Mouse (Mus musculus) heart, embryonic 14.5 days (tissue): ENCODE data around the gene Arsg. TPM values are rescaled to one million over a fixed set of nuclear protein-coding genes. Genes with fewer than 3 reads are reported as not detected.
A peak's percentile ranks its signal among the peaks of the same experiment; 100 is the strongest.
"Not testable (repeated sequence)": the region's sequence is repeated elsewhere in the genome, so short reads cannot be mapped to it uniquely, and the experiment has no call there.

Experiments
- ATAC-seq: fragments of 200-750 bp; cut with Nextera tagmentation; 2 replicates; pipeline ENCODE4 v1.8.0; 2017; ENCODE audit warnings: low read depth, moderate TSS enrichment; ENCODE audit not compliant: insufficient number of reproducible peaks, insufficient read depth, low FRiP score
- H3K27ac ChIP-seq, 2 experiments: fragments of 200-500 bp in 1 of 2; fragments of 300-500 bp in 1 of 2; sonication (generic) in 1 of 2; replicated peaks in 1 of 2; 2 replicates each; pipeline ENCODE4 v1.5.1; 2012 to 2014; ENCODE audit warnings: low read depth in 2 of 2, low read length in 2 of 2, control low read depth in 1 of 2, mild to moderate bottlenecking in 1 of 2, mixed read lengths in 1 of 2; ENCODE audit not compliant: control insufficient read depth in 1 of 2, insufficient read depth in 1 of 2
- H3K27me3 ChIP-seq: fragments of 300-500 bp; sonication (generic); 2 replicates; pipeline ENCODE4 v1.6.1; 2014; ENCODE audit warnings: mild to moderate bottlenecking, low read length, control low read depth; ENCODE audit not compliant: control insufficient read depth, insufficient read depth
- H3K36me3 ChIP-seq: fragments of 300-500 bp; sonication (generic); 2 replicates; pipeline ENCODE4 v1.6.1; 2014; ENCODE audit warnings: mild to moderate bottlenecking, control low read depth, low read length, mixed read lengths; ENCODE audit not compliant: control insufficient read depth, insufficient read depth
- H3K4me1 ChIP-seq, 2 experiments: fragments of 200-500 bp in 1 of 2; fragments of 300-500 bp in 1 of 2; sonication (generic) in 1 of 2; 2 replicates each; pipeline ENCODE4 v1.6.1; 2012 to 2014; ENCODE audit warnings: low read length in 2 of 2, control low read depth in 1 of 2, mixed read lengths in 1 of 2; ENCODE audit not compliant: control insufficient read depth in 2 of 2, insufficient read depth in 2 of 2
- H3K4me2 ChIP-seq: fragments of 300-500 bp; sonication (generic); 2 replicates; pipeline ENCODE4 v1.6.1; 2014; ENCODE audit warnings: mild to moderate bottlenecking, low read length
- H3K4me3 ChIP-seq, 2 experiments: fragments of 200-500 bp in 1 of 2; fragments of 300-500 bp in 1 of 2; sonication (generic) in 1 of 2; 2 replicates each; pipeline ENCODE4 v1.5.1; 2012 to 2014; ENCODE audit warnings: low read length in 2 of 2, mild to moderate bottlenecking in 2 of 2, control low read depth in 1 of 2, low read depth in 1 of 2, moderate library complexity in 1 of 2; ENCODE audit not compliant: control insufficient read depth in 1 of 2, insufficient read depth in 1 of 2
- H3K9ac ChIP-seq: fragments of 300-500 bp; sonication (generic); 2 replicates; pipeline ENCODE4 v1.6.1; 2014; ENCODE audit warnings: mild to moderate bottlenecking, low read length
- H3K9me3 ChIP-seq: fragments of 300-500 bp; sonication (generic); 2 replicates; pipeline ENCODE4 v1.6.1; 2016; ENCODE audit warnings: low read length, control low read depth; ENCODE audit not compliant: control insufficient read depth
- WGBS: fragments of 180-500 bp; shearing (Covaris S2); extraction: QIAGEN DNeasy Blood & Tissue Kit; methylation state at CpG from one replicate; pipeline ENCODE4 v1.1.7; 2014; 5-methylcytosine and 5-hydroxymethylcytosine counted together
- microRNA-seq: library from miRNA; unstranded; fragments of <30 nt; microRNA quantifications from one replicate; pipeline ENCODE4, GENCODE M21; 2016
- polyA plus RNA-seq: library from polyadenylated mRNA; unstranded; fragments of >200 nt; fragmentation: Nextera tagmentation; extraction: Ambion mirVana; gene quantifications from 2 replicates; pipeline ENCODE4 v1.2.1, GENCODE M21; 2014

The Arsg gene
- polyA plus RNA-seq, 1 experiment from 2014 or later, result 3.7 TPM

GRCm38 (mm10) chr11:109616352-109616751 lies 143.2 kb downstream of the Arsg start:
- Histone ChIP-seq H3K9me3 (no peaks in the 10 kb centered on the region), H3K4me1 (peaks cover 3 to 13% of the 10 kb centered on the region in 2 experiments; a peak in 3 of 4 replicates), H3K27ac (peak overlapping the region in 1 of 2 experiments; percentile 61; a peak in 2 of 4 replicates), H3K36me3 (no peaks in the 10 kb centered on the region), H3K4me2 (no peak overlapping the region), H3K9ac (no peak overlapping the region), H3K27me3 (no peaks in the 10 kb centered on the region), H3K4me3 (no peak overlapping the region)
- ATAC-seq, result no peak
- 68% methylated on average over 4 of the region's 4 CpGs for WGBS

DNA sequence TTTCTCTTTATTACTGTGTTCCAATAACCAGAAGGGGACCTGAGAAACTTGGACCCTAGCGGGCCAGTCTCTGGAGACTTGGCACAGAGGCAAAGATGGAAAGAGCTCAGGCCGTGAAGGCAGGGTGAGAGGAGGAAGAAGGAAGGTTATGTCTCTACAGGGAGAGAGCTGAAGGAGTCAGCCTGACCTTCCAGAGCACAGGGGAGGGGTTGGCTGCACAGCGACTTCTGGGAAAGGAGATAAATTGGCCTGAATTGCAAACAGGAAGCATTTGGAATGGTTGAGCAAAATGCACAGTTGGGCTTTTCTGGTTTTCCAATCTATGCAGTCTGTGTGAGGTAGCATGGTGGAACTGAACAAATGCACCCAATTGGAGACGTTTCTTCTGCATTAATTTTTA lies 143.6 kb downstream of the Arsg start:
- ATAC-seq, result no peak
- H3K27ac ChIP-seq, result peak overlapping the region in 1 of 2 experiments; percentile 61; a peak in 2 of 4 replicates
- WGBS, result 45% methylated on average over 4 of the region's 4 CpGs

GRCm38 (mm10) chr11:109619055-109619454 lies 145.9 kb downstream of the Arsg start:
- not testable (repeated sequence) for H3K27ac ChIP-seq, H3K4me2 ChIP-seq, H3K36me3 ChIP-seq, H3K27me3 ChIP-seq, ATAC-seq, H3K9ac ChIP-seq, H3K9me3 ChIP-seq, H3K4me3 ChIP-seq
- peaks cover 19 to 36% of the 10 kb centered on the region in 2 experiments for H3K4me1 ChIP-seq
- WGBS, result 38% methylated on average over 8 of the region's 8 CpGs

More for the DNA sequence above, 143.6 kb downstream of the Arsg start:
- H3K4me3 ChIP-seq, result no peak overlapping the region
- peaks cover 4 to 17% of the 10 kb centered on the region in 2 experiments for H3K4me1 ChIP-seq
- no peak overlapping the region; the same call in 1 of the 2 replicates for H3K4me2 ChIP-seq
- H3K27me3 ChIP-seq, result no peaks in the 10 kb centered on the region
- no peaks in the 10 kb centered on the region for H3K9me3 ChIP-seq
- no peaks in the 10 kb centered on the region for H3K36me3 ChIP-seq
- H3K9ac ChIP-seq, result no peak overlapping the region

DNA sequence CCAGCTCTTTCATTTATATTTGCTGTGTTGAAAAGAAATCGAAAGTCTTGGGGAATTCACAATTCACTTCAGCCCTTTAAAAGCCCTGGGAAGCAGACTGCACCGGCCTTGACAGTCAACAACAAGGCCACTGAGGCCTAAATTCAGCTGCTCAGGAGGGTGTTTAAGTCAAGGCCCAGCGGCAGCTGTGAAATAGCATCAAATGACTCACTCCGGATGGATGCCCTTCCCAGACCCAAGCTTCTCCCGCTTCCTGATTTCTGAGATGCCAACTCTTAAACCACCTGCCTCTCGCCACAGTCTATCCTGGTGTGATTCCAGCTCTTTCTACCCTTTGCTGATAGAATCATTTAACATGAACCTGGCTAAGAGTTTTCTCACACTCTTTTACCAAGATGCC lies 147.2 kb downstream of the Arsg start:
- ATAC-seq, result no peak
- Histone ChIP-seq H3K4me1 (peaks cover 20 to 36% of the 10 kb centered on the region in 2 experiments), H3K36me3 (no peaks in the 10 kb centered on the region), H3K9me3 (no peaks in the 10 kb centered on the region), H3K4me3 (no peak overlapping the region), H3K27me3 (no peaks in the 10 kb centered on the region), H3K27ac (no peak overlapping the region), H3K4me2 (no peak overlapping the region), H3K9ac (no peak overlapping the region)
- 74% methylated on average over 6 of the region's 6 CpGs for WGBS

GRCm38 (mm10) chr11:109621183-109621582 lies 148.0 kb downstream of the Arsg start:
- no peak overlapping the region for H3K9ac ChIP-seq

DNA sequence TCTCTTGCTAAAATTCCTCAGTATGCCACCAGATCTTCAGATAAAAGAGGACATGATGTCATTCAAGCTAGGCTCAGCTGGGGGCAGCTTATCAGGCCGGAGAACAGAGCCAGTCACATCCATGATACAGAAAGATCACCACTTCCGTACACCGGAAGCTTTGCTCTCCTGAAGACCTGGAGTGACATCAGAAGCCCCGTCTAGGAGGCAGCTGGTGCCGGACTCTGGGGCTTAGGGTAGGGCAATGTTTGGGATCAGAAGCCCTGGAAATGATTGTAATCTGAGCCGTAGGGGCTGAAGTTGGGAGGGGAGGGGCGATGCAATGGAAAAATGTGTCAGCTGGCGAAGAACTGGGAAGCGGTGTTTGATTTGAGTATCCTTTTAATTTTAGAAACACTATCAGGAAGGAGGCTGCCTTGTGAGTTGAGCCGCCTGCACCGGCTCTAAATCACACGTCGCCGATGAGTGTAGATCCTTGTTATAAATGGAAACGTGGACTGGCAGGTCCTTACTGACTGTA lies 149.4 kb downstream of the Arsg start:
- Histone ChIP-seq H3K4me1 (peaks cover 17 to 26% of the 10 kb centered on the region in 2 experiments), H3K27me3 (no peaks in the 10 kb centered on the region), H3K9ac (peak overlapping the region; percentile 46; the same call in 1 of the 2 replicates), H3K27ac (peak overlapping the region; percentile 93), H3K4me3 (peak overlapping the region; percentile 24 to 27; a peak in 3 of 4 replicates), H3K4me2 (peak overlapping the region; percentile 66), H3K36me3 (no peaks in the 10 kb centered on the region), H3K9me3 (no peaks in the 10 kb centered on the region)
- peak; percentile 72 for ATAC-seq
- 1% methylated on average over 15 of the region's 15 CpGs for WGBS

More at GRCm38 (mm10) chr11:109621183-109621582, 148.0 kb downstream of the Arsg start:
- Histone ChIP-seq H3K27ac (peak overlapping the region in 1 of 2 experiments; percentile 93; a peak in 1 of 4 replicates), H3K9me3 (no peaks in the 10 kb centered on the region), H3K4me3 (no peak overlapping the region), H3K4me2 (no peak overlapping the region), H3K36me3 (no peaks in the 10 kb centered on the region), H3K27me3 (no peaks in the 10 kb centered on the region), H3K4me1 (peaks cover 20 to 36% of the 10 kb centered on the region in 2 experiments)
- WGBS, result 12% methylated on average over 2 of the region's 2 CpGs
- no peak for ATAC-seq

Small RNA genes lying within 50 kb of the gene (microRNA-seq; reads per million reads assigned to microRNA genes)
- gene Gm25540, result not detected

Other genes starting within 250 kb of the Arsg start
- 0.66 and 0.82 TPM in 2 replicates for gene Rgs9, start 175.2 kb upstream of the Arsg start, polyA plus RNA-seq
- gene Gna13, start 110.5 kb upstream of the Arsg start, polyA plus RNA-seq, result 24.7 and 27.0 TPM in 2 replicates
- not detected in 2 replicates for gene 9930022D16Rik, start 59.5 kb upstream of the Arsg start, polyA plus RNA-seq
- 38.7 and 39.7 TPM in 2 replicates for gene Amz2, start 47.4 kb upstream of the Arsg start, polyA plus RNA-seq
- gene Slc16a6, start 224 bp downstream of the Arsg start, polyA plus RNA-seq, result 7.3 TPM in 2 replicates
- 31.5 and 32.3 TPM in 2 replicates for gene Wipi1, start 138.6 kb downstream of the Arsg start, polyA plus RNA-seq
- 492 and 510 TPM in 2 replicates for gene Prkar1a, start 176.0 kb downstream of the Arsg start, polyA plus RNA-seq
- 2.1 and 2.6 TPM in 2 replicates for gene Fam20a, start 248.9 kb downstream of the Arsg start, polyA plus RNA-seq